Comparison of ENCODE assay signal across 8 mouse cellular contexts in genomic region chr15:82917207-82917844, GRCm38 (mm10).
A peak's percentile ranks its signal among the peaks of the same experiment; 100 is the strongest.
DNase-seq lines count a peak whose midpoint lies in the region; ATAC-seq lines count a peak whose summit lies in the region.

No protein-coding gene starts in this region.

- ATAC-seq in lung, embryonic 16.5 days (ENCODE audit: low read depth) = no peak

- no peaks in the 10 kb centered on the region for H3K36me3 ChIP-seq in lung, embryonic 16.5 days (ENCODE audit: control insufficient read depth, insufficient read depth, low read length)

- H3K27me3 ChIP-seq in lung, embryonic 16.5 days (ENCODE audit: control insufficient read depth, insufficient read depth, low read depth, low read length) = peaks cover 10% of the 10 kb centered on the region; the same call in 1 of the 2 replicates

- no peak overlapping the region for H3K9ac ChIP-seq in lung, embryonic 16.5 days (ENCODE audit: low read length)

- WGBS in lung, embryonic 16.5 days = 25% methylated on average over 28 of the region's 28 CpGs

- no peak overlapping the region for H3K27ac ChIP-seq in lung, embryonic 16.5 days (ENCODE audit: low read length)

- H3K4me2 ChIP-seq in lung, embryonic 16.5 days (ENCODE audit: low read depth, low read length) = peak overlapping the region; percentile 14; the same call in 1 of the 2 replicates

- H3K4me3 ChIP-seq in lung, embryonic 16.5 days (ENCODE audit: low read length) = no peak overlapping the region; the same call in 1 of the 2 replicates

- DNase-seq in cerebellum, postnatal 14 days = peak; percentile 78 to 79
- no peak for DNase-seq in cerebellum, adult 11-12 months
- DNase-seq in lung, postnatal 14 days = no peak
- DNase-seq in layer of hippocampus, postnatal 14 days (ENCODE audit: low spot score in 2 of 2) = peak; percentile 72 to 90
- peak; percentile 58 for DNase-seq in retina, postnatal 7 days (ENCODE audit: low read depth, low spot score)
- no peak for DNase-seq in ovary, postnatal 10 days (ENCODE audit: low spot score)
- no peak for DNase-seq in thymus, postnatal 0 days (ENCODE audit: low spot score)

- no peaks in the 10 kb centered on the region for H3K9me3 ChIP-seq in lung, embryonic 16.5 days (ENCODE audit: control insufficient read depth, low read length)

- H3K4me1 ChIP-seq in lung, embryonic 16.5 days (replicated peaks; ENCODE audit: control insufficient read depth, insufficient read depth, low read length) = peaks cover 25% of the 10 kb centered on the region

Comparison
In these comparisons a context has a peak if more than half of its experiments do, and no peak if none do; other contexts are left out.
1. DNase-seq: peak in cerebellum, postnatal 14 days (2 of 2), layer of hippocampus, postnatal 14 days (2 of 2) and retina, postnatal 7 days (single experiment); none in cerebellum, adult 11-12 months (single experiment), lung, postnatal 14 days (single experiment), ovary, postnatal 10 days (single experiment) and thymus, postnatal 0 days (single experiment).